Mouse (Mus musculus): ENCODE measurements around the gene Plxna4.

The Plxna4 gene

DNA sequence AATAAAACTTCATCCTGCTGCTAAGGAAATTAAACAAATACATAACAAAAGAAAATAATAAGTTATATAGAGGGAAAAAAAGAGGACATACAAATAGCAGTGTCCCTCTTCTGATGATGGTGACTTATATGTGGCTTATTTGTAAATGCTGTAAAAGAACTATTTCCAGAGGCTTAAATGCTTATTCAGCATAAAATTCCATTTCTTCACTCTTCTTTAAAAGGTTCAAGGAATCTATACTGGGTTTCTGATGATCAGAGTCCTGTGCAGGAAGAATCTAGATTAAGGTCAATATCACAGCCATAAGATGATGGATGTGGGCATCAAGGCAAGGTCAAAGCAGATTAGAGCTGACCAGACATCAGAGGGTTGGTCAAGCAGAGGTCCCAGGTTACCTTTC lies 306.5 kb downstream of the Plxna4 start:
- ATAC-seq (ENCODE audit: insufficient number of reproducible peaks, low FRiP score, low TSS enrichment) = no peak

GRCm38 (mm10) chr6:32280728-32281127 lies 307.3 kb downstream of the Plxna4 start:
- no peak for ATAC-seq (ENCODE audit: insufficient number of reproducible peaks, low FRiP score, low TSS enrichment)

DNA sequence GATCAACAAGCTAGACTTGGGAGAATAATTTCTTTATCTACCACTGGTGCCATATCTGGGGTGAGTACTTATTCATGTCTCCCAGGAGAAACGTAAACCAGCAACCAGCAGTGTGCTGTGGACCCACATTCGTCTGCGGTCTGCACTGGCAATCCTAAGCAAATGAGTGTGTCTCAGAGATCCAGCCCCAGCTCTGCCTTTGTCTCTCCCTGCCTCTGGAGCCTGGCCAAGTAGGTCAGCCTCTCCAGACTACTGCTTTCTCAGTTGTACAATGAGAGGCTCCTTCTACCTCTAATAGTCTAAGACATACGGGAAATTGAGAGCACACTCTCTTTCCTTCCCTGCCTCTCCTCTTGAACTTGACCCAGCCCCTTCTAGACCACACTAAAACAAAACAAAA lies 316.5 kb downstream of the Plxna4 start:
- peak; percentile 71; the same call in 1 of the 2 replicates for ATAC-seq (ENCODE audit: insufficient number of reproducible peaks, low FRiP score, low TSS enrichment)

GRCm38 (mm10) chr6:32266085-32266484 lies 321.9 kb downstream of the Plxna4 start:
- ATAC-seq (ENCODE audit: insufficient number of reproducible peaks, low FRiP score, low TSS enrichment) = no peak

- no peak for ATAC-seq (ENCODE audit: insufficient number of reproducible peaks, low FRiP score, low TSS enrichment)
These were observed 326.7 kb downstream of the Plxna4 start for GRCm38 (mm10) chr6:32261339-32261738.

DNA sequence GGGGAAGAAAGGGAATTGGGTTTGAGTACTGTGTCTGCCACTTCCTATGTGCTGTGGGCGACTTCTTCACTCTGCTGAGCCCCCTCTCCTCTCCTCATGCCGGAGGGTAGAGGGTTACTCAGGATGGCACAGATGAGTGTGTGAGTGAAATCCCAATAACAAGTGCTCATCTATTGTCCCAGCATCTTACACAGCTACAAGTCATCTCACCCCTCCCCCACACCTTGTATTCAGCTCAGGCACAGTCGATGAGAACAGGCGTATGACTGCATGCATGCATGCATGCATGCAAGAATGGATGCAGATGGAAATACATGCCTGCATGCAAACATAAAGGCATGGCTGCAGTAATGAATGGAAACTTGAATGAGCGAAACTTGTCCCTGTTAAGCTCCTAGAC lies 327.7 kb downstream of the Plxna4 start:
- ATAC-seq (ENCODE audit: insufficient number of reproducible peaks, low FRiP score, low TSS enrichment) = no peak

GRCm38 (mm10) chr6:32255191-32255590 lies 332.8 kb downstream of the Plxna4 start:
- ATAC-seq (ENCODE audit: insufficient number of reproducible peaks, low FRiP score, low TSS enrichment) = no peak

GRCm38 (mm10) chr6:32252168-32252567 lies 335.8 kb downstream of the Plxna4 start:
- no peak for ATAC-seq (ENCODE audit: insufficient number of reproducible peaks, low FRiP score, low TSS enrichment)

DNA sequence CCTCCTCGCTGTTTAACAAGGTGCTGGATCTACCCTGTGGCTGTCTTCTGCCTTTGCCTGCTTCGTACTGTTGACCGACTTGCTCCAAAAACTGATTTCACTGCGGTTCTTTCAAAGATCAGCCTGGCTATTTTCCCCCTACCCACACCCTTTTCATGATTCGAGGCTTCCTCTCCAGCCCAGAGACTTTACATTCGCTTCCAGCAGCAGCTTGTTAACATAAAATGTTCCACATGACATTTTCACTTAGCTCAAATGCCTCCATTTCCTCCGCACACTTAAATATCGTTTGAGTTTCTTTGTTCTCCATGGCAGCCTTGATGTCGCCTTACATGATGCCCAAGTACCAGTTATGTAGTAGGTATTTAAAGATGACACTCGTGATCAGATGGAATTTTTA lies 336.3 kb downstream of the Plxna4 start:
- no peak for ATAC-seq (ENCODE audit: insufficient number of reproducible peaks, low FRiP score, low TSS enrichment)

GRCm38 (mm10) chr6:32246036-32246435 lies 342.0 kb downstream of the Plxna4 start:
- no peak for ATAC-seq (ENCODE audit: insufficient number of reproducible peaks, low FRiP score, low TSS enrichment)

DNA sequence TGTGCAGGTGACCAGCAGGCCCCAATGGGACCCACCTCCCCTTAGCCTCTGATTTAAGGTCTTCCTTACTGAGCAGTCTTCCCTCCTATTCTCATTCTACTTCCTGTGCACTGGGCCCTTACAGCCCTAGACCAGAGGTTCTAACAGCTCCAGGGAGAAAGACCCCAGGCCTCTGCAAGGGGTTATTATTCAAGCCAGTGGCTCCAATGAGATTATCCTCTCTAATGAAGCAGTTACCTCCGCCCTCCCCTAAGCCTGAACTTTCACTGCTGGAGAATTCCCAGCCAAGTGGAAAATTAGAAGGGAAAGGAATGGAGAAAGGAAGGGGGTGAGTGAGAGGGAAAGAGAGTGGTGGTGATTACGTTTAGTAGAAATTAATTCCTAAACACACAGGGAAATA lies 345.0 kb downstream of the Plxna4 start:
- no peak for ATAC-seq (ENCODE audit: insufficient number of reproducible peaks, low FRiP score, low TSS enrichment)

DNA sequence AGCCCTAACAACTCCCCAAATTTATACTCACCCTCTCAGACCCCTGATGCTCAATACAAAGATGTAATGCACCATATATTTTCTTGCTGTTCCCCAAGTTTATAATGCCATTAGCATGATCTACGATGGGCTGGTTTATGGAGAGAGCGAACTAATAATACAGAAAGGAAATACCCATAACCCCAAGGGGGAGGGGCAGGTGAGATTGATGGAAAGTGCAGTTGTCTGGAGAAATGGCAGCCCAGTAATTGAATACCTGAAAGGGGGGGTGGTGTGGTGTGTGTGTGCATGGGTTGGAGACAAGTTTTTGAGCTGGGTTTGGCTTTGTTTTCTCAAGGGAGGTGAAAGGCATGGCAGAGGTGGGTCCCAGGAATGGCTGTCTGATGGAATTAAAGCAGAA lies 356.6 kb downstream of the Plxna4 start:
- no peak for ATAC-seq (ENCODE audit: insufficient number of reproducible peaks, low FRiP score, low TSS enrichment)

GRCm38 (mm10) chr6:32226636-32227035 lies 361.4 kb downstream of the Plxna4 start:
- no peak for ATAC-seq (ENCODE audit: insufficient number of reproducible peaks, low FRiP score, low TSS enrichment)

DNA sequence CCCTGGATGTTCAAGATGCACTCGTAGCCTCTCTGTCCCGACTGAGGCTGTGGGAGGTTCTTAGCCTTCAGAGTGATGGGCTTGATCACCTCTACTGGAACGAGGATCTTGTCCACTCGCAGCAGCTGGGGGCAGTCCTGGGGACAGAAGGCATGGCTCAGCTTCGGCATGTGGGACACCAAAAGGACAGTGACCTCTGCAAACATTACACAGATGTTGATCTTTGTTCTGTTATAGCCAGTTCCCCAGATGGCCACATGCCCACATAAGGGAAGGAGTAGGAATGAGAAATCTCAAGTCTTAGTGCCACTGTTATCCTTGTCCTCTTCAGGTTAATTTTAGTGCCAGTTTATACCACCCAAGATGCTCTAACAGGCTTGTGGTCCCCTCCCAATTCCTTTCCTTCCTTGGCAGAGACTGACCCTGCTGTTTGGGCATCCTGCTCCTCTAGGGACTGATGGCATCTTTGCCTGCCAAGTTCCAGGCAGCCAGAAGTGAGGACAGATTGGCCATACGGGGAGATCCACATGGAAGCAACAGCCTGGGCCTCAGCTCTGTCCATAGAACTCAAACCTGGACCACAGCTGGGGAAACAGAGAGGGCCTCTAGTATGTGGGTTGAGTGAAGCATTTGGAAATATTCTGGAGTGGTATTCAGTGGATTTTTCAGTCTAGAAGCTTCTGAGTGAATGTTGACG lies 363.8 kb downstream of the Plxna4 start:
- no peak for ATAC-seq (ENCODE audit: insufficient number of reproducible peaks, low FRiP score, low TSS enrichment)

DNA sequence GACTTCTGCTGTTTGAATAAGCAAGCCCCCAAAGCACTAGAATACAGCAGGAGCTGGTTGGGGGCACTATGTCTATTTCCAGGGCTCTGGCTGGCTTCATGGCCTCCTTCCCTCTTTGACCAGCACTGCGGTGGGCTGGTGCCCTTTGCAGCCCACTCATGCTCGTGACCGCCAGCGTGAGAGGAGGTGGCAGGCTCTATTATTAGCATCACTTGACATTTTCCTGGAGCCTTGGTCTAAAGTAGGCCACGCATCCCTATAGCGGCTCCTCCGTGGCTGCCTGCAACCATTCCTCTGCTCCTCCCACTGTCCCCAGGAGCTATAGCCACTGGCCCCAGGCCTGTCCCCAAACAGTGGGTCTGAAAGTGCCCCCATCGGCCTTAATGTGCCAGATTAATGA lies 367.2 kb downstream of the Plxna4 start:
- no peak; the same call in 1 of the 2 replicates for ATAC-seq (ENCODE audit: insufficient number of reproducible peaks, low FRiP score, low TSS enrichment)

GRCm38 (mm10) chr6:32218544-32218943 lies 369.4 kb downstream of the Plxna4 start:
- ATAC-seq (ENCODE audit: insufficient number of reproducible peaks, low FRiP score, low TSS enrichment) = no peak

GRCm38 (mm10) chr6:32212439-32212838 lies 375.6 kb downstream of the Plxna4 start:
- no peak for ATAC-seq (ENCODE audit: insufficient number of reproducible peaks, low FRiP score, low TSS enrichment)

- no peak for ATAC-seq (ENCODE audit: insufficient number of reproducible peaks, low FRiP score, low TSS enrichment)
These were observed 377.9 kb downstream of the Plxna4 start for GRCm38 (mm10) chr6:32210139-32210538.

DNA sequence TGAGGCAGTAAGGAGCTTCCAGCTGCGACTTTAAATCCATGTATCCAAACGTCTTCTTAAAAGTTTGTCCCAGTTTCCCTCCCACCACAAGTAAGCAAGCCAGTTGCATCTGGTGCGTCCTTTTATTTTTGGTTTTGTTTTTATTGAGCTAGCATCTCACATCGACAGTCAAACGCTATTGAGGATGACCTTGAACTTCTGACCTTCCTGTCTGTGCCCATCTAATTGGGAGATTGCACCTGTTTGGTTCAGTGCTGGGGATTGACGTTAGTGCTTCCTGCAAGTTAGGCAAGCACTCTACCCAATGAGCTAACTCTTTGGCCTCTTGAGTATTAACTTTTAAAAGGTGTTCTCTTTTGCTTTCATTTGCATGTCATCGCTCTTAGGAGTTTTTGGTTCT lies 379.0 kb downstream of the Plxna4 start:
- no peak for ATAC-seq (ENCODE audit: insufficient number of reproducible peaks, low FRiP score, low TSS enrichment)

GRCm38 (mm10) chr6:32204253-32204652 lies 383.7 kb downstream of the Plxna4 start:
- ATAC-seq (ENCODE audit: insufficient number of reproducible peaks, low FRiP score, low TSS enrichment) = no peak

DNA sequence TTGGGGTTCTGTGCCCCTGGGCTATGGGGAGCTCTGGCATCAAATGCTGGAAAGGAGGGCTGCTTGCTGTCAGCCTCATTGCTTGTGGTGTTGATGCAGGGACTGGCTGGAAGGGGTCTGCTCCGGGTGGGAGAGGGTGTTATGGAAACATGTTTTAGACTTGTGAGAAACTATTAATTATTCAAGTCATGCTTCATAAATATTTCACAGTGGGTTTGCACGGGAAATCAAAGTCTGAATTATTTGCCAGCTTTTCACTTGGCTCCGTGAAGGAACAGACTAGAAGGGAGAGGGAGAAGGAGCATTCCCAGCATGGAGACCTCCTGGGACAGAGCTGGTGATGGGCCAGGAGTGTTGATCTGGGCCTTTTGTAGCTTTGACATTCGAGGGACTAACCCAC lies 384.6 kb downstream of the Plxna4 start:
- no peak for ATAC-seq (ENCODE audit: insufficient number of reproducible peaks, low FRiP score, low TSS enrichment)

DNA sequence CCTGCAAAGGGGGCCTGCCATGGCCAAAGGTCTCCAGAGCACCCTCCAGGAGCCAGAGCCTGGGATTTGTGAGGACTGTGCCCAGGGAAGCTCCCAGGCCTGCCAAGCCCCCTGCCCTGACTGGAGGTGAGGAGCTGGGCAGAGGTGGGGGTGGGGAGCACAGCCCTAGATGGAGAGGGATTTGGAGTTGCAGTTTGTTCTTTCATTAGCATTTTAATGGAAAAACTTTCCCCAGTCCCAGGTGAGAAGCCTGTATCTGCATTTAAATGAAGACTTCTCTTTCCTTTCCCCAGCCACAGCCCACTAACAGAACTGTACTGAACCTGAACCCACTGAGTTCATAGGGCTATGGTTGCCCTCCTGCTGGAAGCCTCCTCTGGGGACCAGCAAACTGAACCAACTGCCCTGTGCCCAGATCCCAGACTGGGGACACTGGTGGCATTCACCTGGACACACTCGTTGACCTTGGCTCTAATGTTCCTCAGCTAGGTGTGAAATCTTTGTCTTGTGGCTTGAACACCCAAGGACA lies 385.3 kb downstream of the Plxna4 start:
- no peak for ATAC-seq (ENCODE audit: insufficient number of reproducible peaks, low FRiP score, low TSS enrichment)

Measured in cerebellum, adult (tissue).